Mouse (Mus musculus) B cell, adult 62 days (primary cell): ENCODE measurements around the gene Tmem150b. TPM values are rescaled to one million over a fixed set of nuclear protein-coding genes. Genes with fewer than 3 reads are reported as not detected.

Experiments
- total RNA-seq: library from RNA; stranded (reverse); gene quantifications from 4 replicates; pipeline ENCODE4 v1.2.4, GENCODE M21; 2023

The Tmem150b gene
- total RNA-seq = 1.5 to 4.0 TPM (median 3.0 TPM) in 4 replicates

DNA sequence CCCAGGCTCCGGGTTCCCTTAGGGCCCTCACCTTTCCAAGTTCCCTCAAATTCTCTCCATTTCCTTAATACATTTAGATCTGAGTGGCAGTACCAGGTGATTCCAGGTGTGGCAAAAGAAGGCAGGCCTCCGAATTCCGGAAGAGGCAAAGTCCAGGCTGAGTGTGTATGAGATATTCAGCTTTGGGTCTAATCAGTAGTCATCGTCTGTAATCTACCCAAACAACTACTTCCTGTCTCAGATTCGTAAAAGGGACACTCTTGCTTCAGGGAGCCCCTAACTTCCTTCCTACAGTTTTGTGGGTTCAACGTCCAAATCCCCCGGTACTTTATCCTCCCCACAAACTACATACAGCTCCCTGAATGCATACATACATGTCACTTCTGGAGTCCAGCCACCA lies at the start of gene Tmem150b:
Gene Tmem150b (minus strand): TSS at position 81 of the 400 bp plus-strand sequence.

DNA sequence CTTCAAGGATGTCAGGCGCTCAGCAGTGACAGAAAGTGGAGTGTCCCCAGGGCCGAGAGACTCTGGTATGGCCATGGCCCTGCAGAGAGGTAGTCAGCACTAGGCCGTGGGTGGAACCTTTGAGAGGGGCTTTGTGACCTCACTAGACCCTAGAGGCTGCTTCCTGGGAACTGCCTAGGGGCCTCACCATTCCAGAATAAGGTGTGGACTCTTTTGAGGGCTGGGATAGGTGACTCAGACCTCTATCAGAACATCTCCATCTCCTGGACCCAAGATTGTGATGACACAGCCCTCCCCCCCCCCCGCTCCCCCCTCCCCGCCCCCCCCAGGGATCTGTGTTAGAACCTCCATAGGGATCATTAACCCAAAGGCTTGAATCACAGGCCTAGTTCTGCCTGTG lies 46.2 kb upstream of the Tmem150b start, which contains the start of gene Fam71e2:
Gene Fam71e2 (minus strand): TSS at position 101 of the 400 bp plus-strand sequence.

DNA sequence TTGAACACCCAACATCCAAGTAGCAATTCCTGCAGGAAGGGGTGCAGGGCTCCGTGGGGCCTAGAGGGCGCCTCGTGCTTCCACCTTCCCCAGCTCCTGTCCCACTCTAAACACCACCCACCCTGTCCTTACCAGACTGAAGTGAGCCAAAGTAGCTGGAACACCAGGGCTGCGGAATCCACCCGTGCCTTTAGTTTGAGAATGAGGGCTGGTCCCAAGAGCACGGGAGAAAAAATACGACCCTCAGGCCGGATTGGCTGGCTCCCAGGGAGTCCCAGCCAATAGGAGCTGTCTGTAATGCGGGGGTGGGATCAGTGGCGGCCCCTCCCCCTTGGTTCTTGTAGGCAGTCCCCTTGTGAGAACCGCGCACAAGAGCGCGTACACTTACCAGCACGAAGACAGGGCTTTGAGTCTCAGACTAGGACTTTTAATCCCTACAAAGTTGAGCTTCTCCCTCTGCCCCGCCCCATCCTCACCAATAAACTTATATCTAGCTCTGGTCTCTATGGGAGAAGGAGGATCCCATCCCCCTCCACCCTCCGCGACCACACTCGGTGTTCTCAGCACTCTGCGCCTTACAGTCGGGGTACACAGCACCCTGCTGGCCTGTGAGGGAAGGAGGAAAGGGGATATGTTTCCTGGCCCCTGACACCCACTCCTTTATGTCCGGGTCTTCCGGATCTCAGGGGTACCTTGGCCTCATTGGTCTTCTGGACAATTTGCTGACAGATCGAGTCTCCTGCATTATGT lies 27.9 kb upstream of the Tmem150b start, which contains the start of gene Cox6b2:
Gene Cox6b2 (minus strand): TSS at position 274 of the 750 bp plus-strand sequence.

DNA sequence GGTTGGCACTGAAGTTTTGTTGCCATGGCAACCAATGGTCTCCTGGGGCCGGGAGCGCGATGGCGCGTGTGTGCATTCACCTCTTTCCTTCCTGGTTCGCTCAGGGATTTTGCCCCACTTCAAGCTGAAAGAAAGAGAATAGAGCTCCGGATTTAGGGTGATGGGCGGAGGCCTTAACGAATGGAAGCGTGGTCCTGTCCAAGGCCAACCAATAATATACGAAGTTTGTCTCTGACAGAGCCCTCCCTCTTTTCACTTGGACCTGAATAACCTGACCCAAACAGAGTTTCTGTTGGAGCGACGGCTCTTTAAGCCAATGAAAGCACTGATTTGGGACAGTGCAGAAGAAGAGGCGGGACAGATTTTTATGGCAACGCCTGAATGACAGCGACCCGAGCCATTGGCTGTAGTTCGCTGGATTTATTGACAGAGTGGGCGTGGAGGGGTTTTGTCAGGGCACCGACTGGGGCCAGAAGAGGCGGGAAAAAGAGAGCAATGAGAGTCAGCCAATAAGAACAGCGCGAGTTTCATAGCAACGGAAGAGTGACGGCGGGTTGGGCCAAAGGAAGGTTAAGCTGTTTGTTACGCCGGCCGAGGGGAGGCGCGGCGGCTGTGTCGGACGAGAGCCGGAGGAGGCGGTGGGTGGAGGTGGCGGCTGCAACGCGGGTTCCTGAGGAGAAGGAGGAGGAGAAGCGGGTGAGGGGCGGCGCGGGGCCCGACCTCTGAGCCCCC lies 14.7 kb upstream of the Tmem150b start, which contains the start of gene Kmt5c:
Gene Kmt5c (plus strand): TSS at position 572 of the 732 bp plus-strand sequence.

DNA sequence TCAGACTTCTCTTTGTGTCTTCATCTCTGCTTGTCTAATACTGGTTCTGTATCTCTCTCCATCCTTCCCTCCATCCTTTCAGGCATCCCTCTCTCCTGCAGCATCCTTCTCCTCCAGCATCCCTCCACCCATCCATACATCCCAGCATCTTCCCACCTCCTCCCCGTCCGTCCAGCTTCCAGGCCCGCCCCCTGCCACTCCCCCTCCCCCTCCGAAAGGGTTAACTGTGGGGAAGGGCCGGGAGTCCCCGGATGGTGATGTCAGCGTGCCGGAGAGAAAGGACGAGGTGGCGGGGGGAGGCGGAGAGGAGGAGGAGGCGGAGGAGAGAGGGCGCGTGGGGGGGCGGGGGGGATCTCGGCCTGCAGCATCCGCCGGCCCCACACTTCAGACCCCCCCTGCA lies 34.7 kb downstream of the Tmem150b start, which contains the start of gene Brsk1:
Gene Brsk1 (plus strand): TSS at position 218 of the 400 bp plus-strand sequence.

DNA sequence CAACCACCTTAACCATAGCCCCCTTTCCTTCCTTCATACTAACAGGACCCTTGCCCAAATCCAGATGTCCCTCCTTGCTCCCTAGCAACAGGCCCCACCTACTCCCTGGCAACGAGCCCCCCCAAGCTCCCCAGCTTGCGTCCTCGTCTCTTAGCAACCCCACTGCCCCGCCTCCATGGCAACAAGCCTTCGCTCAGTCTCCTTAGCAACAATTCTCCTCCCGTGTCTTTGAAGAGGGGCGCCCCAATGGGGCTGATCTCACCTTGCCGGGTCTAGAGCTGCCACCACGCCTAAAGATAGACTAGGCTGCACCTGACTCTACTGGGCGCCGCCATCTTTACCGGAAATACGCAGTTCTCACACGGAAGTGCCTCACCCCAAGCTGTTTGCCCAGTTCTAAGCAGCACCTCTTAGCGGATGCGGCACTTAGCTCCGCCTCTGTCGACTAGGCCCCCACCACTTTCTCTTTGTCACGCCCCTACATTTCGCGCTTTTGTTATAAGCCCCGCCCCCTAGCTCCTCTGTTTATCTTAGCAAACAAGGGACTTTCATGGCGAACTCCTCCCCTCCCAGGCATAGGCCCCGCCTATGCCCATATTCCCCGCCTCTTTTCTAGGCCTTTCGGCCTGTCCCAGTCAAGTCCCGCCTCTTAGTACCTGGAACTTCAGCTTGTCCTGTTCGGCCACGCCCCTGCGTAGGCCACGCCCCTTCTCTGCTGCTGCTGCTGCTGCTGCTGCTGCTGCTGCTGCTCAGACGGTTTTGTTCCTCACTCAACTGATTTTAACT lies 40.2 kb downstream of the Tmem150b start, which contains the start of gene Hspbp1:
Gene Hspbp1 (minus strand): TSS at position 437 of the 786 bp plus-strand sequence.

DNA sequence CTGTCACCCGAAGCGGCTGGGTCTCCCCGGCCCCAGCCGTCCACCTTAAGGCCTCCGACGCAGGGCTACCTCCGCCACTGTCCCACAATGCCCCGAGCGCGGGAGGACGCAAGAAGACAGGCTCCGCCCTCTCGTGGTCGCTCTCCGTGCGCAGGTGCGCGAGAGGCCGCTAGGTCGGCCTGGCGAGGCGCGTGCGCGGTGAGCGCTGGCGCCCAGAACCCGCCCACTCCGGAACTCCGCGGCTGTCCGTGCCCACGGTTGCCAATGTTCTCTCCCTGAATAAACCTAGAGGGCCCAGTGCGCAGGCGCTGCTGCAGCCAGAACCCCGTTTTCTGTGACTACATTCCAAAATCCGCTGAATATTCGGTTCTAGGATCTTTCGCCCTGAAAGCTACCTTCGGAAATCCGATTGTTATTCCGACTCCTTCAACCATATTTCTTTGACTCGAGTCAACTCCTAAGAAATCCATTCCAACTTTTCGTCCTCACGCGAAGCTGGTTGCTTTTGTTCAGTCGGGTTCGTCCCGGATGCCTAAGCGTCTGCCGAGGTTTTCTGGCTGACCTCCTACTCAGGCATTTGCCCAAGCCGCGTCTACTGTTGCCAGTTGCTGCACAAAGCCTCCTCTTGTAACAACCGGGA lies 66.0 kb downstream of the Tmem150b start, which contains the start of gene Ppp6r1:
Gene Ppp6r1 (minus strand): TSS at position 108 of the 640 bp plus-strand sequence.

Other genes with a start within 250 kb of the Tmem150b start
- 243 to 274 TPM (median 259 TPM) in 4 replicates for gene Ppp1r12c, start 223.6 kb downstream of the Tmem150b start, total RNA-seq
- gene Tnnt1, start 208.9 kb downstream of the Tmem150b start, total RNA-seq = not detected in 4 replicates
- 1.5 TPM in 1 of 4 replicates, not detected in the others for gene Tnni3, start 201.0 kb downstream of the Tmem150b start, total RNA-seq
- 0.24 to 0.26 TPM (median 0.25 TPM) in 3 of 4 replicates, not detected in the other for gene Dnaaf3, start 192.8 kb downstream of the Tmem150b start, total RNA-seq
- gene Syt5, start 177.7 kb downstream of the Tmem150b start, total RNA-seq = 1.2 TPM in 1 of 4 replicates, not detected in the others
- 0.16 TPM in 1 of 4 replicates, not detected in the others for gene Ptprh, start 121.2 kb downstream of the Tmem150b start, total RNA-seq
- gene Tmem86b, start 93.8 kb downstream of the Tmem150b start, total RNA-seq = 50.2 to 57.5 TPM (median 54.8 TPM) in 4 replicates
- gene Ppp6r1, start 66.2 kb downstream of the Tmem150b start, total RNA-seq = 264 to 268 TPM (median 267 TPM) in 4 replicates
- 73.6 to 82.3 TPM (median 79.6 TPM) in 4 replicates for gene Hspbp1, start 40.2 kb downstream of the Tmem150b start, total RNA-seq
- not detected in 4 replicates for gene Brsk1, start 34.6 kb downstream of the Tmem150b start, total RNA-seq
- 87.1 to 92.8 TPM (median 91.8 TPM) in 4 replicates for gene Kmt5c, start 14.9 kb upstream of the Tmem150b start, total RNA-seq
- gene Cox6b2, start 27.8 kb upstream of the Tmem150b start, total RNA-seq = 1.3 to 5.4 TPM (median 4.0 TPM) in 4 replicates
- gene Fam71e2, start 46.1 kb upstream of the Tmem150b start, total RNA-seq = not detected in 4 replicates
- gene Il11, start 57.6 kb upstream of the Tmem150b start, total RNA-seq = not detected in 4 replicates
- not detected in 4 replicates for gene Tmem190, start 57.7 kb upstream of the Tmem150b start, total RNA-seq
- gene Tmem238, start 64.4 kb upstream of the Tmem150b start, total RNA-seq = 1.8 to 2.7 TPM (median 2.4 TPM) in 4 replicates
- gene Rpl28, start 67.6 kb upstream of the Tmem150b start, total RNA-seq = 1,788 to 1,881 TPM (median 1,825 TPM) in 4 replicates
- 157 to 176 TPM (median 162 TPM) in 4 replicates for gene Ube2s, start 87.3 kb upstream of the Tmem150b start, total RNA-seq
- gene Shisa7, start 119.4 kb upstream of the Tmem150b start, total RNA-seq = 0.49 to 2.8 TPM (median 1.1 TPM) in 4 replicates
- 4.3 to 9.7 TPM (median 6.8 TPM) in 4 replicates for gene Isoc2b, start 145.0 kb upstream of the Tmem150b start, total RNA-seq
- 9.9 to 14.2 TPM (median 11.8 TPM) in 4 replicates for gene Isoc2a, start 151.9 kb upstream of the Tmem150b start, total RNA-seq
- not detected in 4 replicates for gene Gm36210, start 181.3 kb upstream of the Tmem150b start, total RNA-seq
- 36.3 to 42.6 TPM (median 37.9 TPM) in 4 replicates for gene Zfp628, start 190.0 kb upstream of the Tmem150b start, total RNA-seq
- gene Nat14, start 196.8 kb upstream of the Tmem150b start, total RNA-seq = 9.0 to 12.9 TPM (median 10.2 TPM) in 4 replicates
- gene Ssc5d, start 200.5 kb upstream of the Tmem150b start, total RNA-seq = 0.21 to 0.63 TPM (median 0.42 TPM) in 4 replicates
- gene Sbk2, start 239.2 kb upstream of the Tmem150b start, total RNA-seq = 0.51 to 1.9 TPM (median 0.61 TPM) in 3 of 4 replicates, not detected in the other
- not detected in 4 replicates for gene Sbk3, start 245.9 kb upstream of the Tmem150b start, total RNA-seq